Mouse (Mus musculus) lung, embryonic 14.5 days (tissue): ENCODE results near the gene Zmiz1. TPM values are rescaled to one million over a fixed set of nuclear protein-coding genes. Genes with fewer than 3 reads are reported as not detected.
A peak's percentile ranks its signal among the peaks of the same experiment; 100 is the strongest.

Source experiments
- ATAC-seq: fragments of 200-750 bp; cut with Nextera tagmentation; 2 replicates; pipeline ENCODE4 v1.8.0; 2017; ENCODE audit warnings: mild to moderate bottlenecking, moderate TSS enrichment, moderate library complexity; ENCODE audit not compliant: insufficient read depth
- DNase-seq: peaks from one replicate; pipeline ENCODE4 v3.0.0-alpha.2; 2015
- H3K27ac ChIP-seq: fragments of 300-500 bp; sonication (generic); 2 replicates; pipeline ENCODE4 v1.5.1; 2014; ENCODE audit warnings: low read depth, mild to moderate bottlenecking, moderate library complexity
- H3K27me3 ChIP-seq: fragments of 300-500 bp; sonication (generic); 2 replicates; pipeline ENCODE4 v1.6.1; 2014; ENCODE audit warnings: low read length, control low read depth; ENCODE audit not compliant: insufficient read depth
- H3K36me3 ChIP-seq: fragments of 300-500 bp; sonication (generic); 2 replicates; pipeline ENCODE4 v1.6.1; 2014; ENCODE audit warnings: control low read depth; ENCODE audit not compliant: insufficient read depth
- H3K4me1 ChIP-seq: fragments of 300-500 bp; sonication (generic); 2 replicates; pipeline ENCODE4 v1.6.1; 2014; ENCODE audit warnings: antibody characterized with exemption, control low read depth; ENCODE audit not compliant: insufficient read depth
- H3K4me2 ChIP-seq: fragments of 300-500 bp; sonication (generic); 2 replicates; pipeline ENCODE4 v1.6.1; 2014; ENCODE audit warnings: mild to moderate bottlenecking
- H3K4me3 ChIP-seq: fragments of 300-500 bp; sonication (generic); 2 replicates; pipeline ENCODE4 v1.5.1; 2014; ENCODE audit warnings: low read depth, low read length
- H3K9ac ChIP-seq: fragments of 300-500 bp; sonication (generic); 2 replicates; pipeline ENCODE4 v1.6.1; 2014
- H3K9me3 ChIP-seq: fragments of 300-500 bp; sonication (generic); 2 replicates; pipeline ENCODE4 v1.6.1; 2016; ENCODE audit warnings: low read depth, low read length, control low read depth
- CTCF ChIP-seq: IDR thresholded peaks from 2 replicates; pipeline ENCODE4 v1.5.1; 2016; ENCODE audit warnings: antibody characterized with exemption, low read depth
- WGBS: fragments of 180-500 bp; shearing (Covaris S2); extraction: QIAGEN DNeasy Blood & Tissue Kit; methylation state at CpG from one replicate; pipeline ENCODE4 v1.1.7; 2014; 5-methylcytosine and 5-hydroxymethylcytosine counted together
- polyA plus RNA-seq: library from polyadenylated mRNA; unstranded; fragments of >200 nt; fragmentation: Nextera tagmentation; extraction: Ambion mirVana; gene quantifications from 2 replicates; pipeline ENCODE4 v1.2.1, GENCODE M21; 2014

The Zmiz1 gene
- polyA plus RNA-seq, 1 experiment from 2014 or later = 33.5 TPM

GRCm38 (mm10) chr14:25478755-25479154 is 19.8 kb downstream of the Zmiz1 start:
- H3K9me3 ChIP-seq = no peaks in the 10 kb centered on the region
- H3K9ac ChIP-seq = no peak overlapping the region
- TF ChIP-seq CTCF = no peak
- no peak for DNase-seq
- 0 out of 2 replicates have a peak, but pooled peaks cover 8% of the 10 kb centered on the region for H3K36me3 ChIP-seq
- no peak for ATAC-seq
- no peak overlapping the region for H3K27ac ChIP-seq
- H3K27me3 ChIP-seq = no peaks in the 10 kb centered on the region
- 78% methylated on average over 9 of the region's 9 CpGs for WGBS
- H3K4me1 ChIP-seq = peaks cover 36% of the 10 kb centered on the region
- no peak overlapping the region for H3K4me3 ChIP-seq
- H3K4me2 ChIP-seq = no peak overlapping the region

- no peak overlapping the region for H3K9ac ChIP-seq
- H3K4me1 ChIP-seq = peaks cover 38% of the 10 kb centered on the region
- ATAC-seq (peak; percentile 57; the same call in 1 of the 2 replicates), DNase-seq (peak; percentile 59)
- no peaks in the 10 kb centered on the region for H3K27me3 ChIP-seq
- TF ChIP-seq CTCF = no peak
- H3K27ac ChIP-seq = no peak overlapping the region; the same call in 1 of the 2 replicates
- H3K36me3 ChIP-seq = 0 out of 2 replicates have a peak, but pooled peaks cover 8% of the 10 kb centered on the region
- 53% methylated on average over 3 of the region's 3 CpGs for WGBS
- H3K4me2 ChIP-seq = no peak overlapping the region
- H3K9me3 ChIP-seq = no peaks in the 10 kb centered on the region
- H3K4me3 ChIP-seq = no peak overlapping the region
These were observed 20.9 kb downstream of the Zmiz1 start for GRCm38 (mm10) chr14:25479841-25480252.

GRCm38 (mm10) chr14:25480443-25480842 is 21.5 kb downstream of the Zmiz1 start:
- WGBS = 71% methylated on average over 4 of the region's 4 CpGs
- Histone ChIP-seq H3K9me3 (no peaks in the 10 kb centered on the region), H3K27ac (peak overlapping the region; percentile 82), H3K4me2 (peak overlapping the region; percentile 26), H3K9ac (no peak overlapping the region; the same call in 1 of the 2 replicates), H3K4me3 (no peak overlapping the region), H3K36me3 (0 out of 2 replicates have a peak, but pooled peaks cover 8% of the 10 kb centered on the region), H3K4me1 (peaks cover 40% of the 10 kb centered on the region), H3K27me3 (no peaks in the 10 kb centered on the region)
- DNase-seq = no peak
- no peak for ATAC-seq
- TF ChIP-seq CTCF = no peak

- ATAC-seq (peak; percentile 26; the same call in 1 of the 2 replicates), DNase-seq (peak; percentile 62)
- TF ChIP-seq CTCF = no peak
- H3K4me1 ChIP-seq = peaks cover 34% of the 10 kb centered on the region
- no peaks in the 10 kb centered on the region for H3K27me3 ChIP-seq
- H3K4me3 ChIP-seq = no peak overlapping the region
- peak overlapping the region; percentile 41 for H3K4me2 ChIP-seq
- peak overlapping the region; percentile 82 for H3K27ac ChIP-seq
- H3K9ac ChIP-seq = peak overlapping the region; percentile 13
- H3K36me3 ChIP-seq = 0 out of 2 replicates have a peak, but pooled peaks cover 2% of the 10 kb centered on the region
- H3K9me3 ChIP-seq = no peaks in the 10 kb centered on the region
- 33% methylated on average over 20 of the region's 20 CpGs for WGBS
These were observed 22.1 kb downstream of the Zmiz1 start for GRCm38 (mm10) chr14:25480916-25481666.

GRCm38 (mm10) chr14:25481667-25482331 is 22.8 kb downstream of the Zmiz1 start:
- H3K4me1 ChIP-seq = peaks cover 30% of the 10 kb centered on the region
- TF ChIP-seq CTCF = no peak
- H3K9ac ChIP-seq = peak overlapping the region; percentile 13; the same call in 1 of the 2 replicates
- ATAC-seq (no peak), DNase-seq (no peak)
- H3K4me3 ChIP-seq = no peak overlapping the region
- H3K9me3 ChIP-seq = no peaks in the 10 kb centered on the region
- H3K4me2 ChIP-seq = peak overlapping the region; percentile 41
- WGBS = 79% methylated on average over 11 of the region's 11 CpGs
- H3K36me3 ChIP-seq = no peaks in the 10 kb centered on the region
- no peaks in the 10 kb centered on the region for H3K27me3 ChIP-seq
- H3K27ac ChIP-seq = peak overlapping the region; percentile 82; the same call in 1 of the 2 replicates

- H3K4me2 ChIP-seq = no peak overlapping the region
- H3K4me1 ChIP-seq = peaks cover 33% of the 10 kb centered on the region
- TF ChIP-seq CTCF = no peak
- H3K27me3 ChIP-seq = no peaks in the 10 kb centered on the region
- DNase-seq = no peak
- H3K4me3 ChIP-seq = no peak overlapping the region
- no peak overlapping the region for H3K27ac ChIP-seq
- H3K9ac ChIP-seq = no peak overlapping the region
- no peaks in the 10 kb centered on the region for H3K36me3 ChIP-seq
- no peak for ATAC-seq
- no peaks in the 10 kb centered on the region for H3K9me3 ChIP-seq
- WGBS = 81% methylated on average over 5 of the region's 5 CpGs
These were observed 23.4 kb downstream of the Zmiz1 start for GRCm38 (mm10) chr14:25482404-25482803.

- H3K4me2 ChIP-seq = no peak overlapping the region
- H3K9me3 ChIP-seq = no peaks in the 10 kb centered on the region
- DNase-seq (no peak), ATAC-seq (no peak)
- H3K9ac ChIP-seq = no peak overlapping the region; the same call in 1 of the 2 replicates
- no peak overlapping the region for H3K27ac ChIP-seq
- H3K36me3 ChIP-seq = no peaks in the 10 kb centered on the region
- TF ChIP-seq CTCF = no peak
- no peak overlapping the region for H3K4me3 ChIP-seq
- H3K4me1 ChIP-seq = peaks cover 40% of the 10 kb centered on the region
- H3K27me3 ChIP-seq = no peaks in the 10 kb centered on the region
- 84% methylated on average over 2 of the region's 2 CpGs for WGBS
These were observed 24.3 kb downstream of the Zmiz1 start for GRCm38 (mm10) chr14:25483285-25483684.
